Mouse (Mus musculus): ENCODE measurements around the gene H2al1n. TPM values are rescaled to one million over a fixed set of nuclear protein-coding genes. Genes with fewer than 3 reads are reported as not detected.

The H2al1n gene
- 19.9 TPM for polyA plus RNA-seq (2014; fragmentation: Illumina TruSeq; extraction: RNeasy Lipid Tissue Mini Kit (QIAGEN cat#74804); ENCODE audit: low read depth, low replicate concordance)

GRCm38 (mm10) chrX:14210848-14211247 is at the start of gene H2al1n:
Gene H2al1n, plus strand, starts transcription at chrX:14211148.

Measured in testis, adult 10 weeks (tissue).